Mouse (Mus musculus) heart, adult 2 months (tissue): ENCODE results near the gene Tspan12. TPM values are rescaled to one million over a fixed set of nuclear protein-coding genes. Genes with fewer than 3 reads are reported as not detected.
A peak's percentile ranks its signal among the peaks of the same experiment; 100 is the strongest.

ENCODE experiments used
- DNase-seq, 2 experiments: peaks; one replicate each; pipeline ENCODE4 v3.0.0; 2021
- H3K27ac ChIP-seq: fragments of 200-600 bp; 2 replicates; pipeline ENCODE4 v1.8.1; 2022
- H3K27me3 ChIP-seq: fragments of 200-500 bp; 2 replicates; pipeline ENCODE4 v1.6.1; 2012; ENCODE audit warnings: mild to moderate bottlenecking, low read length, inconsistent platforms, mixed read lengths; ENCODE audit not compliant: control insufficient read depth, insufficient read depth
- H3K36me3 ChIP-seq: fragments of 200-500 bp; 2 replicates; pipeline ENCODE4 v1.6.1; 2012; ENCODE audit warnings: low read length, inconsistent platforms; ENCODE audit not compliant: control insufficient read depth, insufficient read depth
- H3K4me1 ChIP-seq: fragments of 200-500 bp; 2 replicates; pipeline ENCODE4 v1.6.1; 2011; ENCODE audit warnings: low read length; ENCODE audit not compliant: control insufficient read depth, insufficient read depth
- H3K4me3 ChIP-seq: fragments of 200-600 bp; 2 replicates; pipeline ENCODE4 v1.8.1; 2022
- H3K79me2 ChIP-seq: fragments of 200-500 bp; replicated peaks from 2 replicates; pipeline ENCODE4 v1.6.1; 2012; ENCODE audit warnings: mild to moderate bottlenecking, inconsistent platforms, low read length, moderate library complexity, mixed read lengths; ENCODE audit not compliant: control insufficient read depth, insufficient read depth
- H3K9ac ChIP-seq: fragments of 200-500 bp; 2 replicates; pipeline ENCODE4 v1.6.1; 2012; ENCODE audit warnings: low read depth, mild to moderate bottlenecking, control low read depth, inconsistent platforms, low read length, mixed read lengths
- CTCF ChIP-seq: fragments of 200-600 bp; IDR thresholded peaks from 2 replicates; pipeline ENCODE4 v1.8.1; 2022; ENCODE audit warnings: antibody characterized with exemption, mild to moderate bottlenecking, moderate library complexity
- EP300 ChIP-seq: fragments of 200-500 bp; IDR thresholded peaks from 2 replicates; pipeline ENCODE4 v1.6.1; 2011; ENCODE audit warnings: low read depth, low read length, control low read depth; ENCODE audit not compliant: insufficient read depth
- POLR2A ChIP-seq: fragments of 200-500 bp; IDR thresholded peaks from 2 replicates; pipeline ENCODE4 v1.6.1; 2011; ENCODE audit warnings: mild to moderate bottlenecking, low read depth, low read length, control low read depth; ENCODE audit not compliant: insufficient read depth
- WGBS: fragments of 180-500 bp; shearing (Covaris S2); methylation state at CpG from one replicate; pipeline ENCODE4 v1.1.7; 2018; 5-methylcytosine and 5-hydroxymethylcytosine counted together
- intact Hi-C: fragments of 180-260 bp; cut with DNase I; formaldehyde crosslinking; loops from one replicate; pipeline ENCODE4 v1.15.1; 2025
- polyA plus RNA-seq: library from polyadenylated mRNA; depleted of rRNA; stranded (reverse); fragments of >200 nt; gene quantifications from 2 replicates; pipeline ENCODE4 v1.2.3, GENCODE M21; 2012
- total RNA-seq, 2 experiments: library from RNA; stranded (reverse); gene quantifications; 2 replicates each; pipeline ENCODE4 v1.2.3; 2021

The Tspan12 gene
- total and polyA plus RNA-seq, 3 experiments = 18.6 to 79.0 (median 65.3) TPM

DNA sequence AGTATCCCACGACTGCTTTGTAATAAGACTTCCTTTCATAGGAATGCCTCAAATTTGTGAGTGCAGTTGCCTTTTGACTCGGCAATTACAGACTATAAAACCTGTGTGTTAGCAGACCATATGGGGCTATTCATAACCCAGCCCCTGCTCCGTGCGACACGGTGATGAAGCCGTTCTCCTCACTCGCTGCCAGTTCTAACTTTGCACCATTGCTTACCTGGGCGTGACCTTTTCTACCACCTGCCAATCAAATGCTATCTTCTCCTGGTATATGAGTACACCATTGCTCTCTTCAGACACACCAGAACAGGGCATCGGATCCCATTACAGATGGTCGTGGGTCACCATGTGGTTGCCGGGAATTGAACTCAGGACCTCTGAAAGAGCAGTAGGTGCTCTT lies 64.6 kb downstream of the Tspan12 start:
- no peak overlapping the region for H3K9ac ChIP-seq
- H3K4me1 ChIP-seq = no peaks in the 10 kb centered on the region
- no peak overlapping the region for H3K27ac ChIP-seq
- intact Hi-C loops = no loop called here
- TF ChIP-seq EP300 (no peak), CTCF (no peak), POLR2A (no peak)
- 86% methylated on average over 11 of the region's 11 CpGs for WGBS
- H3K79me2 ChIP-seq = no peaks in the 10 kb centered on the region
- H3K36me3 ChIP-seq = peaks cover 3% of the 10 kb centered on the region; the same call in 1 of the 2 replicates
- H3K4me3 ChIP-seq = no peak overlapping the region
- no peaks in the 10 kb centered on the region for H3K27me3 ChIP-seq
- DNase-seq = no peak

DNA sequence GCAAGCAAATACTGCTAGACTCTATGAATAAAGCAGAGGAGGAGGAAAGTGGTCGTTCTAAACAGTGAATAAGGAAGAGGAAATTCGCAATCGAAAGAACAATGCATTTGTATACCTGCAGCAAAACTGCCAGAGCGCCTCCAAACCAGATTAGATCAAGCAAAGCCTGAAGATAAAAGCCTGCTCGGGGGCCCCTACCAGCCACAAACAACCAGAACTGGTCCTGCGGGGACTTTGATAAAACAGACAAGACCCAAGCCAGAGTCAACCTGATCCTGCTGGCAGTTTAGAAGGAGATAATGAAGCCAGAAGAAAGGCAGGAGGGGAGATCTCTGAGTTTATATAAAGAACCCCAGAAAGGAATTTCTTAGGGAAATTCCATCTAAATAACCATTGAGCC lies 65.0 kb downstream of the Tspan12 start:
- WGBS = 50% methylated on average over 6 of the region's 6 CpGs
- intact Hi-C loops = no loop called here
- H3K36me3 ChIP-seq = peaks cover 3% of the 10 kb centered on the region; the same call in 1 of the 2 replicates
- no peaks in the 10 kb centered on the region for H3K4me1 ChIP-seq
- TF ChIP-seq POLR2A = no peak
- TF ChIP-seq EP300 = no peak
- no peak for TF ChIP-seq CTCF
- no peaks in the 10 kb centered on the region for H3K27me3 ChIP-seq
- no peak for DNase-seq
- no peak overlapping the region for H3K9ac ChIP-seq
- H3K4me3 ChIP-seq = no peak overlapping the region
- H3K79me2 ChIP-seq = no peaks in the 10 kb centered on the region
- no peak overlapping the region for H3K27ac ChIP-seq

DNA sequence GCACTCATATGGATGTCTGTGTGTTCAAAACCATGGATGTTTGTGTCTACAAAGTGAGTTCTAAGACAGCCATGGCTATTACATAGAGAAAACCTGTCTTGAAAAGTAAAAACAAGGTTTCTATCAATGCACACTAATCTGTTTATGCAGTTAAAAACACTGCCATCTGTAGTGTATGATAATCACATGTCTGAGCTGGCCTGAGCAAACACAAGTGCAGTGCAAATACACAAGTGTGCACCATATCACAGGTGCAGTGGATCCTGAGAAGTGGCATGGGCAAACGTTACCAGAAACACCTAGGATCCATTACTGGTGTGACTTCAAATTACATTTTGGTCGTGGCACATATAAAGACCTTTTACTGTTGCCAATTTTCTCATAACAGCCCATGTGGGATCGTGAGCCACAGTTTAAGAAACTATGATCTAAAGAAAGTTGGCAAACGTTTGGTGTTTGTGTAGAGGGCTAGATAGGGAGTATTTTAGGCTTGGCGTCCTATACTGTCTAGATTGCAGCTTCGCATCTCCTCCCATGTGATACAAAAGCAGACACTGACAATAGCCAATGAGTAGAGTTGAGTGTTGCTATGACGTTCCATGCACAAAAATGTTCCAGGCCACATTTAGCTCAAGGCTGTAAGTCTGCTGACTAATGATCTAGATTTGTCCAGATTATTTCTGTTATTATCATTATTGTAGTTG lies 78.0 kb downstream of the Tspan12 start:
- Histone ChIP-seq H3K79me2 (no peaks in the 10 kb centered on the region), H3K27me3 (no peaks in the 10 kb centered on the region), H3K4me3 (no peak overlapping the region), H3K36me3 (no peaks in the 10 kb centered on the region), H3K4me1 (no peaks in the 10 kb centered on the region), H3K9ac (no peak overlapping the region), H3K27ac (no peak overlapping the region)
- TF ChIP-seq EP300 (no peak), CTCF (no peak), POLR2A (no peak)
- no peak for DNase-seq
- WGBS = 47% methylated on average over 7 of the region's 7 CpGs
- intact Hi-C loops = no loop called here

- no peak overlapping the region; the same call in 1 of the 2 replicates for H3K27ac ChIP-seq
- H3K27me3 ChIP-seq = no peaks in the 10 kb centered on the region
- H3K4me1 ChIP-seq = peaks cover 5% of the 10 kb centered on the region
- no peak overlapping the region for H3K9ac ChIP-seq
- no peaks in the 10 kb centered on the region for H3K79me2 ChIP-seq
- intact Hi-C loops = no loop called here
- WGBS = 89% methylated on average over 1 of the region's 1 CpGs
- TF ChIP-seq EP300 (no peak), POLR2A (no peak), CTCF (no peak)
- DNase-seq = no peak
- H3K36me3 ChIP-seq = no peaks in the 10 kb centered on the region
- H3K4me3 ChIP-seq = no peak overlapping the region
These were observed 82.9 kb downstream of the Tspan12 start for GRCm38 (mm10) chr6:21769447-21769809.

DNA sequence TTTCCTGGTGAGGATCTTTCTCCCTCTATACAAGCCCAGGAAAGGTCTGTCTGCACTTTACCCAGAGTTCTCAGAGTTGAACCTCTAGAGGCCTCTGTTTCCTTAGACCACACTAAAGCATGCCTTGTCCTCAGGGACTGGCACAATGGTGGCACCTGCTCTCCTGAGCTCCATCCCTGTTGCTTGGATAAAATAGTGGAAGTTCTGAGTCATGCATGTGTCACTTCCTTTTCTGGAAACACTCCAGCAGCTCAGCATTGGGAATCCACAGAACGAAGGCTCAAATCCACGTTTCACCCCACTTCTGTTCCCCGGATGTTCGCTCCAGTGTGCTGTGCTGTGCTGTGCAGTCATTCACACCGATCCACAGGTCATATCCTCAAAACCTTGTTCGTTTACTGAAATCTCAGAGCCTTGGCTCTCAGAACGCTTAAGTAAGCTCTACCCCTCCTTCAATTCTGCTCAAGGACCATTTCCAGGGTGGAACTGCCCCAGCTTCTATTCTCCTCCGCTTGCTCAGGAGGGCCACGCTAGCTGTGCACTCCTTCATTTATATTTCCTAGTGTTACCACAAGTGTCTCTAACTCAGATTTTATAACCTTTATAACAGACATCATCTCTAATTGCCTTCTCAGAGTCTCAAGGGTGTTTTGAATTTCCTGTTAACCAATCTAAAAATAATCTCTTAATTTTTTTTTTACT lies 83.4 kb downstream of the Tspan12 start:
- H3K4me1 ChIP-seq = peaks cover 5% of the 10 kb centered on the region
- H3K4me3 ChIP-seq = no peak overlapping the region
- no peaks in the 10 kb centered on the region for H3K79me2 ChIP-seq
- H3K9ac ChIP-seq = peak overlapping the region; percentile 37; the same call in 1 of the 2 replicates
- H3K36me3 ChIP-seq = no peaks in the 10 kb centered on the region
- peak in 1 of 2 experiments; percentile 35 for DNase-seq
- no peaks in the 10 kb centered on the region for H3K27me3 ChIP-seq
- peak overlapping the region; percentile 65 for H3K27ac ChIP-seq
- 39% methylated on average over 9 of the region's 9 CpGs for WGBS
- TF ChIP-seq POLR2A = no peak
- no peak for TF ChIP-seq CTCF
- 0 out of 2 replicates have a peak, but pooled peaks have one; percentile 17 for TF ChIP-seq EP300
- intact Hi-C loops = no loop called here

GRCm38 (mm10) chr6:21767787-21768221 lies 84.5 kb downstream of the Tspan12 start:
- intact Hi-C loops = no loop called here
- no peaks in the 10 kb centered on the region for H3K27me3 ChIP-seq
- H3K36me3 ChIP-seq = no peaks in the 10 kb centered on the region
- no peak for DNase-seq
- no peak overlapping the region for H3K9ac ChIP-seq
- 64% methylated on average over 12 of the region's 12 CpGs for whole genome bisulfite sequencing
- H3K27ac ChIP-seq = no peak overlapping the region
- H3K4me3 ChIP-seq = no peak overlapping the region
- H3K4me1 ChIP-seq = peaks cover 5% of the 10 kb centered on the region
- no peaks in the 10 kb centered on the region for H3K79me2 ChIP-seq
- TF ChIP-seq CTCF (no peak), EP300 (no peak), POLR2A (no peak)
